Mouse (Mus musculus): ENCODE results near the gene Rpn1.

DNA sequence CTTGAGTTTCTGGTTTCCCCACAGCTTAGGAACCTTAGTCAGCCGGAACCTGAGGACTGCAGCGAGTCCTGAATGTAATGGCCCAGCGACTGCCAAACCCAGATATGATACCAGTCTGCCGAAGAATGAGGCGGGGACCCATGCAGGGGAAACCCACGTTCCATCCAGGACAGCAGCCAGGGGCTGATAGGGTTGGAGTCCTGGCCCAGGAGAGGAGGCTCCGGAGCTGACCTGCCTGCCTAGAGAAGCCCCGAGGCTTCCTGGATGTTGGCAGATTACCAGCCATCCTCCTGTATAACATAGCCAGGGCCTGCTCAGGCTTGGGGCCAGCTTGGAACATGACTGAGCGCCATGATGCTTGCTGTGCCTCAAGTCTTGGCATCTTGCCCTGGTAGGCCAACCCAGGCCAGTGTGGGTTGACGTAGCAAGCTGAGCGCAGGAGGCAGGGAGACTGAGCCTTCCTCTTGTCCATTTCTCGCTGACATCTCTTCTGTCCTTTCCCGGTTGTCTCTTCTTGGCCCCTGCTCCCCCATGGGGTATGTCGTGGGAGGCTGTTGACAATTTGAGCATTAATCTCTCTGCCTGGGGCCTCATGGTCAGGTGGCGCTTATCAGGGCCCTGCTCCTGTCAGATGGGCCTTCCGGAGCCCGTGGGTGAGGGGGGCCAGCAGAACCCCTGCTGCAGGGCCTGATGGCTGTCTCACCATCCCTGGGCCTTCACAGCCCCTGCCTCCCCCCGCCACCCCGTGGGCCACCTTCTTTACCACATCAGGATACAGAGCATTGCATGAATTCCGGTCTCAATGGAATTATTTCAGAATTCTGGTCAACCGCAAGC is 32.3 kb downstream of the Rpn1 start:
- TF ChIP-seq CTCF (IDR thresholded peaks at IDR 0.05; ENCODE audit: insufficient read depth, low read depth, low read length), result no peak
- TF ChIP-seq POLR2A (IDR thresholded peaks at IDR 0.05; ENCODE audit: insufficient read depth, low read depth, low read length), result no peak

Measured in olfactory bulb, adult 2 months (tissue).